Mouse (Mus musculus) ES-Bruce4 (cell line): Measurements from ENCODE around the gene Pgd.

Experiments used
- CTCF ChIP-seq: IDR thresholded peaks from one replicate; pipeline ENCODE4 v1.8.1; 2011; ENCODE audit warnings: low read depth, low read length
- EP300 ChIP-seq: IDR thresholded peaks from 2 replicates; pipeline ENCODE4 v1.6.1; 2011; ENCODE audit warnings: low read depth, low read length; ENCODE audit not compliant: insufficient read depth

GRCm38 (mm10) chr4:149166215-149166946 is at the start of gene Pgd:
- TF ChIP-seq CTCF = no peak
- TF ChIP-seq EP300 = no peak
